Mouse (Mus musculus): ENCODE data around the gene Zfp446. TPM values are rescaled to one million over a fixed set of nuclear protein-coding genes. Genes with fewer than 3 reads are reported as not detected.

The Zfp446 gene
- polyA plus RNA-seq, 1 experiment from 2014 or later, result 3.9 TPM

- Histone ChIP-seq H3K9me3 (ENCODE audit: low read length) (no peaks in the 10 kb centered on the region), H3K4me2 (replicated peaks; ENCODE audit: low read depth, low read length) (peak overlapping the region; percentile 94), H3K27me3 (replicated peaks; ENCODE audit: insufficient read depth, low read length) (no peaks in the 10 kb centered on the region), H3K4me1 (ENCODE audit: insufficient read depth, low read depth, low read length) (peaks cover 9% of the 10 kb centered on the region; the same call in 1 of the 2 replicates), H3K27ac (ENCODE audit: low read length) (no peak overlapping the region), H3K36me3 (ENCODE audit: insufficient read depth, low read length) (peaks cover 36% of the 10 kb centered on the region), H3K9ac (replicated peaks; ENCODE audit: low read depth) (peak overlapping the region; percentile 65), H3K4me3 (ENCODE audit: low read depth, low read length) (peak overlapping the region; percentile 79)
- TF ChIP-seq EP300 (IDR thresholded peaks at IDR 0.05), result no peak
- no peak for TF ChIP-seq CTCF (IDR thresholded peaks at IDR 0.05)
- WGBS, result 20% methylated on average over 4 of the region's 4 CpGs
- ATAC-seq (no peak), DNase-seq (ENCODE audit: low spot score) (no peak)
These were observed 48.0 kb downstream of the Zfp446 start for GRCm38 (mm10) chr7:13025511-13026112.

DNA sequence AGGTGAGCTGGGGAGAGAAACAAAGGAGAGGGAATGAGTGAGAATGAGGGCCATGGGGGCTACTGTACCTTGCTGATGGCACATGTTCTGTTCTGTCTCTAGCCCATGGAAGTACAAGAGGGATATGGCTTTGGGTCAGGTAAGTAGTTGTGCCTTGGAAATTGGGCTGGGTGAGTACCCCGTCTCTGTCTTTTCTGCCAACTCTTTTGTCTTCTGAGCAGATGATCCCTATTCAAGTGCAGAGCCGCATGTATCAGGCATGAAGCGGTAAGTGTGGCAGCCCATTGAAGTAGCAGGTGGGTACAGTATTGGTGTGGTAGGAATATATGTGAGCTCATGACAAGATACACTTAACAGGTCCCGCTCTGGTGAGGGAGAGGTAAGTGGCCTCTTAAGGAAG lies 51.3 kb downstream of the Zfp446 start:
- Histone ChIP-seq H3K27ac (ENCODE audit: low read length) (no peak overlapping the region), H3K4me2 (replicated peaks; ENCODE audit: low read depth, low read length) (no peak overlapping the region), H3K27me3 (replicated peaks; ENCODE audit: insufficient read depth, low read length) (no peaks in the 10 kb centered on the region), H3K36me3 (ENCODE audit: insufficient read depth, low read length) (peaks cover 48% of the 10 kb centered on the region), H3K9me3 (ENCODE audit: low read length) (no peaks in the 10 kb centered on the region), H3K4me3 (ENCODE audit: low read depth, low read length) (no peak overlapping the region), H3K4me1 (ENCODE audit: insufficient read depth, low read depth, low read length) (peaks cover 15% of the 10 kb centered on the region), H3K9ac (replicated peaks; ENCODE audit: low read depth) (no peak overlapping the region)
- WGBS, result 93% methylated on average over 4 of the region's 4 CpGs
- DNase-seq (ENCODE audit: low spot score) (no peak), ATAC-seq (no peak)
- TF ChIP-seq EP300 (IDR thresholded peaks at IDR 0.05), result no peak
- TF ChIP-seq CTCF (IDR thresholded peaks at IDR 0.05), result no peak

DNA sequence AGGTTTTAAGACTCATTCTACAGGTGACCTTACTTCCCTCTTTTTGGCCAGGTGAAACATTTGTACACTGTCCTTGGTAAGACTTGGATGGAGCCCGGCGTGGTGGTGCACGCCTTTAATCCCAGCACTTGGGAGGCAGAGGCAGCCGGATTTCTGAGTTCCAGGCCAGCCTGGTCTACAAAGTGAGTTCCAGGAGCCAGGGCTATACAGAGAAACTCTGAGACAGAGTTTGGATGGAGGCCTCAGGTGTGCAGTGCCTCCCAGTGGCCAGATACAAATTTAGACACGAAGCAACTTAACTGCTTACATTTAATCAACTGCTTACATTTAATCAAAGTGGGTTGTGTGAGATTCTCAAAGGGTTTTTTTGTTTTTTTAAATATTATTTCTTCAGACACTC lies 53.4 kb downstream of the Zfp446 start:
- no peak overlapping the region for H3K27ac ChIP-seq (ENCODE audit: low read length)
- H3K9ac ChIP-seq (replicated peaks; ENCODE audit: low read depth), result no peak overlapping the region
- H3K9me3 ChIP-seq (ENCODE audit: low read length), result no peaks in the 10 kb centered on the region
- no peak for ATAC-seq
- peaks cover 13% of the 10 kb centered on the region for H3K4me1 ChIP-seq (ENCODE audit: insufficient read depth, low read depth, low read length)
- WGBS, result 68% methylated on average over 5 of the region's 5 CpGs
- TF ChIP-seq EP300 (IDR thresholded peaks at IDR 0.05), result no peak
- peak; percentile 56 for TF ChIP-seq CTCF (IDR thresholded peaks at IDR 0.05)
- no peak overlapping the region for H3K4me3 ChIP-seq (ENCODE audit: low read depth, low read length)
- H3K27me3 ChIP-seq (replicated peaks; ENCODE audit: insufficient read depth, low read length), result no peaks in the 10 kb centered on the region
- no peak overlapping the region for H3K4me2 ChIP-seq (replicated peaks; ENCODE audit: low read depth, low read length)
- peak; percentile 50 for DNase-seq (ENCODE audit: low spot score)
- H3K36me3 ChIP-seq (ENCODE audit: insufficient read depth, low read length), result peaks cover 48% of the 10 kb centered on the region

- H3K27ac ChIP-seq (ENCODE audit: low read length), result no peak overlapping the region
- 75% methylated on average over 2 of the region's 2 CpGs for WGBS
These were observed 54.3 kb downstream of the Zfp446 start for GRCm38 (mm10) chr7:13031983-13032382.

DNA sequence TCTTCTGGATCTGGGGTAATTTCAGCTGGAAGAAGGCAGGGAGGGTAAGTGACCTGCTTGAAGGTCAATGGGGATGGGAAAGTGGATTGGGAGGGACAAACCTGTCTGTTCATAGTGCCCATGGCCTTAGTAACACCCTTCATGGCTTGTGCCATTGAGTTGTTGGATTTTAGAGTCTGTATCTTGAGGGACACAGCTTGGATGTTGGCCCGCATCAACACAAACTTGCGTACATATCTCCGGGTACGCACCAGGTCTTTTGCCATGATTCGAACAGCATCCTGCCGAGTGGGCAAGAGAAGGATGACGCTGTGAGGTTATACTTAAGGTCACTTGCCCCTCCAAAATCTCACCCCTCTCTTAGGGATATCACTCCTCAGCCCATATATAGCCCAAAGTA lies 54.9 kb downstream of the Zfp446 start:
- ATAC-seq (no peak), DNase-seq (ENCODE audit: low spot score) (no peak)
- Histone ChIP-seq H3K27me3 (replicated peaks; ENCODE audit: insufficient read depth, low read length) (no peaks in the 10 kb centered on the region), H3K4me2 (replicated peaks; ENCODE audit: low read depth, low read length) (no peak overlapping the region), H3K36me3 (ENCODE audit: insufficient read depth, low read length) (peaks cover 41% of the 10 kb centered on the region), H3K9me3 (ENCODE audit: low read length) (no peaks in the 10 kb centered on the region), H3K4me1 (ENCODE audit: insufficient read depth, low read depth, low read length) (peaks cover 23% of the 10 kb centered on the region), H3K4me3 (ENCODE audit: low read depth, low read length) (no peak overlapping the region), H3K9ac (replicated peaks; ENCODE audit: low read depth) (no peak overlapping the region), H3K27ac (ENCODE audit: low read length) (no peak overlapping the region)
- TF ChIP-seq EP300 (IDR thresholded peaks at IDR 0.05) (no peak), CTCF (IDR thresholded peaks at IDR 0.05) (no peak)
- 90% methylated on average over 7 of the region's 7 CpGs for WGBS

More at GRCm38 (mm10) chr7:13031983-13032382, 54.3 kb downstream of the Zfp446 start:
- no peak overlapping the region for H3K9ac ChIP-seq (replicated peaks; ENCODE audit: low read depth)
- H3K4me2 ChIP-seq (replicated peaks; ENCODE audit: low read depth, low read length), result no peak overlapping the region
- no peak overlapping the region for H3K4me3 ChIP-seq (ENCODE audit: low read depth, low read length)
- no peaks in the 10 kb centered on the region for H3K9me3 ChIP-seq (ENCODE audit: low read length)
- ATAC-seq (no peak), DNase-seq (ENCODE audit: low spot score) (no peak)
- no peak for TF ChIP-seq CTCF (IDR thresholded peaks at IDR 0.05)
- no peaks in the 10 kb centered on the region for H3K27me3 ChIP-seq (replicated peaks; ENCODE audit: insufficient read depth, low read length)
- peaks cover 46% of the 10 kb centered on the region for H3K36me3 ChIP-seq (ENCODE audit: insufficient read depth, low read length)
- H3K4me1 ChIP-seq (ENCODE audit: insufficient read depth, low read depth, low read length), result peaks cover 21% of the 10 kb centered on the region

DNA sequence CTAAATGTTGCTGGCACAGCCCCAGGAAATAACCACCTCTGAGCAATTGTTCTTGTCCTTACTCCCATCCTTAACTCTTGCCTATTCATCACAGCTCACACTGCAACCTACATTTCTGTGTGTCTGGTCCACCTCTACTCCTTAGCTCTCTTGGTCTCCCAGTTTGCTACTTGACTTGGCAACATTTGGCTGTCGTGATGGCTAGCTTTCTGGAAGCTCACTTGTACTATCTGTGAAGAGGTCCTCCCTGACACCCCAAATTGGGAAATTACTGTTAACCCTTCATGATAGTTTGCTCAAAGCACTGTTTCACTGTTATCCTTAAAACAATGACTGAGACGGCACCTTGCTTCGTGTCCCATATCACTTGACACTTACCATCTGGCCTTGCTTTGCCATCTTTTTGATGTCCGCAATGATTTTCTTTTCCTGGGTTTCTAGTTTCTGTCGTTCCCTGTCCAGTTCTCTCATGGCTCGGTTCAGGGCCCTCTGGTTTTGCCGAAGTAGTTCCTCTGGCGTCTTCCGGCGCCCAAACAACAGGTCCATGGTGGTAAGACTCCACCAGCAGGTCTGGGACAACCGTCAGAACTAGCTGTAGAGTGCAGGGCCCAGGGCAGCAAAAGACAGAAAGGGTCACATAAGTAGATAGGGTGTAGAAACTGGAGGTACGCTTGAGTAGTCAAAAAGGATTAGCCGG lies 56.0 kb downstream of the Zfp446 start:
- Histone ChIP-seq H3K4me3 (ENCODE audit: low read depth, low read length) (peak overlapping the region; percentile 72), H3K36me3 (ENCODE audit: insufficient read depth, low read length) (peaks cover 31% of the 10 kb centered on the region), H3K9ac (replicated peaks; ENCODE audit: low read depth) (peak overlapping the region; percentile 86), H3K9me3 (ENCODE audit: low read length) (no peaks in the 10 kb centered on the region), H3K4me2 (replicated peaks; ENCODE audit: low read depth, low read length) (peak overlapping the region; percentile 89), H3K4me1 (ENCODE audit: insufficient read depth, low read depth, low read length) (peaks cover 24% of the 10 kb centered on the region), H3K27ac (ENCODE audit: low read length) (peak overlapping the region; percentile 95), H3K27me3 (replicated peaks; ENCODE audit: insufficient read depth, low read length) (no peaks in the 10 kb centered on the region)
- 33% methylated on average over 13 of the region's 13 CpGs for WGBS
- no peak for ATAC-seq
- TF ChIP-seq EP300 (IDR thresholded peaks at IDR 0.05), result no peak
- no peak for TF ChIP-seq CTCF (IDR thresholded peaks at IDR 0.05)
- no peak for DNase-seq (ENCODE audit: low spot score)

All from lung, postnatal 0 days (tissue).